Comparison of ENCODE assay signal across 9 mouse cellular contexts in genomic region chr1:59967291-59967690, GRCm38 (mm10). TPM values are rescaled to one million over a fixed set of nuclear protein-coding genes. Genes with fewer than 3 reads are reported as not detected.
DNase-seq lines count a peak whose midpoint lies in the region; ATAC-seq and TF ChIP-seq lines count a peak whose summit lies in the region.
"Had no signal": no experiment of that assay in that cellular context is flagged by ENCODE, and none has a peak within 500 bp of the region (broad histone marks: within the 10 kb centered on the region; RNA-seq: fewer than 3 reads in every experiment).

No protein-coding gene starts in this region.

- TF ChIP-seq CTCF in left cerebral cortex, adult 2 months (IDR thresholded peaks at IDR 0.05): peak; percentile 57
- peak; percentile 61 for TF ChIP-seq CTCF in cerebellum, adult 2 months (IDR thresholded peaks at IDR 0.05; ENCODE audit: borderline replicate concordance, insufficient read depth, low read depth, low read length)
- TF ChIP-seq CTCF in liver, embryonic 14.5 days (IDR thresholded peaks at IDR 0.05; ENCODE audit: low read depth): peak; percentile 53

- H3K27ac ChIP-seq in left cerebral cortex, adult 2 months: no peak overlapping the region
- no peak overlapping the region for H3K27ac ChIP-seq in cerebellum, adult 2 months (ENCODE audit: insufficient read depth, low read length)
- no peak overlapping the region for H3K27ac ChIP-seq in liver, embryonic 14.5 days
- H3K27ac ChIP-seq: lung, embryonic 15.5 days had no signal

- no peak for DNase-seq in left cerebral cortex, adult 2 months (ENCODE audit: extremely low spot score in 1 of 2, low spot score in 2 of 2)
- no peak for DNase-seq in left cerebral cortex, postnatal 36 days (ENCODE audit: low spot score in 2 of 2)
- DNase-seq in NIH3T3 (ENCODE audit: low read depth): peak; percentile 43
- peak; percentile 41 to 45 for DNase-seq in cerebellum, adult 2 months
- DNase-seq in liver, embryonic 14.5 days (ENCODE audit: low read depth in 3 of 3, low spot score in 3 of 3): no peak
- DNase-seq in urinary bladder, postnatal 4 days (ENCODE audit: low spot score in 2 of 2): no peak

- WGBS in cerebellum, adult 2 months: 91% methylated on average over 4 of the region's 4 CpGs
- WGBS in liver, embryonic 14.5 days (ENCODE audit: insufficient replicate concordance): 68% methylated on average over 4 of the region's 4 CpGs

- no peaks in the 10 kb centered on the region for H3K36me3 ChIP-seq in liver, embryonic 14.5 days (replicated peaks; ENCODE audit: control insufficient read depth, insufficient read depth, low read depth)

- no peak overlapping the region for H3K4me3 ChIP-seq in left cerebral cortex, adult 2 months
- no peak overlapping the region for H3K4me3 ChIP-seq in cerebellum, adult 2 months (replicated peaks; ENCODE audit: insufficient read depth, low read depth, low read length)
- no peak overlapping the region for H3K4me3 ChIP-seq in liver, embryonic 14.5 days (ENCODE audit: insufficient read depth in 1 of 2, low read depth in 2 of 2, low read length in 2 of 2)
- H3K4me3 ChIP-seq: erythroblast, embryonic 14.5 days; lung, embryonic 15.5 days had no signal

- H3K27me3 ChIP-seq in cerebellum, adult 2 months (ENCODE audit: control insufficient read depth, insufficient read depth, low read length): no peaks in the 10 kb centered on the region
- H3K27me3 ChIP-seq in liver, embryonic 14.5 days (ENCODE audit: control insufficient read depth, insufficient read depth, low read length): no peaks in the 10 kb centered on the region
- H3K27me3 ChIP-seq: lung, embryonic 15.5 days had no signal

- intact Hi-C loops in left cerebral cortex, adult 2 months (cut with DNase I): loop anchor here (5.0 kb wide), 1 partner anchor 85 kb away; no protein-coding TSS in a partner anchor
- intact Hi-C loops in left cerebral cortex, postnatal 36 days (cut with DNase I): loop anchor here (5.0 kb wide), 2 partner anchors 50 to 85 kb away; no protein-coding TSS in a partner anchor

- no peaks in the 10 kb centered on the region for H3K4me1 ChIP-seq in cerebellum, adult 2 months (ENCODE audit: control insufficient read depth, insufficient read depth, low read length)
- no peaks in the 10 kb centered on the region for H3K4me1 ChIP-seq in liver, embryonic 14.5 days (replicated peaks; ENCODE audit: control insufficient read depth in 2 of 2, insufficient read depth in 2 of 2, low read length in 1 of 2)

- no peak overlapping the region for H3K9ac ChIP-seq in liver, embryonic 14.5 days (replicated peaks)
- H3K9ac ChIP-seq: lung, embryonic 15.5 days had no signal

- no peak for TF ChIP-seq POLR2A in cerebellum, adult 2 months (IDR thresholded peaks at IDR 0.05; ENCODE audit: borderline replicate concordance, insufficient read depth, low read length)

- no peak for ATAC-seq in liver, embryonic 14.5 days (ENCODE audit: insufficient read depth)
- ATAC-seq in monocyte, adult 5-6 weeks (replicated peaks; ENCODE audit: insufficient number of reproducible peaks, low FRiP score, low TSS enrichment, poor library complexity, severe bottlenecking): no peak

- no peaks in the 10 kb centered on the region for H3K9me3 ChIP-seq in liver, embryonic 14.5 days (ENCODE audit: control insufficient read depth, low read length)
- H3K9me3 ChIP-seq: lung, embryonic 15.5 days had no signal

- H3K4me2 ChIP-seq in liver, embryonic 14.5 days (ENCODE audit: low read depth): no peak overlapping the region
- H3K4me2 ChIP-seq: lung, embryonic 15.5 days had no signal

- no peak for TF ChIP-seq EP300 in liver, embryonic 14.5 days (IDR thresholded peaks at IDR 0.05; ENCODE audit: low read depth)

RNA-seq across cellular contexts. Expression of gene Fam117b, which starts 54.5 kb away (rescaled TPM):
- 10 to 100 TPM; 52.0 to 56.5 TPM for total RNA-seq in left cerebral cortex, adult 2 months (2021)
- 10 to 100 TPM; 53.4 to 53.5 TPM for total RNA-seq in left cerebral cortex, postnatal 36 days (2021)
- 27.8 and 27.9 TPM in 2 replicates for polyA plus RNA-seq in cerebellum, adult 2 months (2012; rRNA removed)
- polyA plus RNA-seq in liver, embryonic 14.5 days (2012; rRNA removed): 2.0 and 2.8 TPM in 2 replicates
- polyA plus RNA-seq in liver, embryonic 14.5 days (2014; fragmentation: Nextera tagmentation; extraction: Ambion mirVana): 2.6 and 3.0 TPM in 2 replicates
- total RNA-seq in monocyte, adult 5-6 weeks (2017): 58.6 to 81.1 TPM (median 75.3 TPM) in 3 replicates

Comparison
In these comparisons a context has a peak if more than half of its experiments do, and no peak if none do; other contexts are left out.
1. DNase-seq: peak in NIH3T3 (single experiment) and cerebellum, adult 2 months (2 of 2); none in left cerebral cortex, adult 2 months (0 of 2), left cerebral cortex, postnatal 36 days (0 of 2), liver, embryonic 14.5 days (0 of 3) and urinary bladder, postnatal 4 days (0 of 2).
2. Peak in every context shown above with its lines, with median percentiles within 50 percentile points of each other: CTCF ChIP-seq.